Mouse (Mus musculus): ENCODE measurements around the gene Pemt.

DNA sequence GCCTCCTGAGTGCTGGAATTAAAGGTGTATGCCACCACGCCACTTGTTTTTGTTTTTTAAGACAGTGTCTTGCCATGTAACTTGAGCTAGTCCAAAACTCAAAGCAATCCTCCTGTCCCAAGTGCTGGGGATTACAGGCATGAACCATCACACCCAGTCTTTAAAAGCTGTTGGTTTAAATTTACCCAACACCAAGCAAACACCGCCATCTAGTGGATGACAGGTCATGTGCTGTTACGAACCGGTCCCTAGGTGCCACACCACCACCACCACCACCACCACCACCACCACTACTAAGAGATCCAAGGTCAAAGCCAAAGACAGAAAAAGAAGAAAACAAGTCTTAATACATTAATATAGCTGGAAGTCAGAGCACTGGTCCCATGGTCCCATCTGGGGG is 30.5 kb upstream of the Pemt start:
- TF ChIP-seq CTCF (IDR thresholded peaks at IDR 0.05) (peak; percentile 88), EP300 (IDR thresholded peaks at IDR 0.05) (no peak)
